Mouse (Mus musculus) thymus, postnatal 36 days (tissue): ENCODE data around the gene Pomp.

ENCODE experiments used
- DNase-seq, 2 experiments: peaks; one replicate each; pipeline ENCODE4 v3.0.0; 2022; ENCODE audit warnings: mixed read lengths in 2 of 2

The Pomp gene

DNA sequence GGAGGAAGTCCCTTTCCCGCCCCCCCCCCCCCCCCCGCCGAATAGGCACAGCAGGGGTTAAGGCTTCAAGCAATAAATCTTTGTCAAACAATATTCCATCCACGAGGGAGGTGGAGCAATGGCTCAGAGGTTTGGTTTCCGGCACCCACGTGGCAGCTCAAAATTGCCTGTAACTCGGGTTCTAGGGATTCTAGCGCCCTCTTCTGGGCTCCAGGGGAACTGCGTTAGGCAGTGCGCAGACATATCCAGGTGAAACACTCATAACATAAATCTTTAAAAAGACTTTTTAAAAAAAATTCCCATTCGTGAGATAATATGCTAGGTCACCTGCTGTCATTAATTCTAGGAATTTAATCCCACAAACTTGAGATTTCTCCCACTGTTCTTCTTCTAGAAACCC is 46.9 kb downstream of the Pomp start:
- DNase-seq, result no peak

DNA sequence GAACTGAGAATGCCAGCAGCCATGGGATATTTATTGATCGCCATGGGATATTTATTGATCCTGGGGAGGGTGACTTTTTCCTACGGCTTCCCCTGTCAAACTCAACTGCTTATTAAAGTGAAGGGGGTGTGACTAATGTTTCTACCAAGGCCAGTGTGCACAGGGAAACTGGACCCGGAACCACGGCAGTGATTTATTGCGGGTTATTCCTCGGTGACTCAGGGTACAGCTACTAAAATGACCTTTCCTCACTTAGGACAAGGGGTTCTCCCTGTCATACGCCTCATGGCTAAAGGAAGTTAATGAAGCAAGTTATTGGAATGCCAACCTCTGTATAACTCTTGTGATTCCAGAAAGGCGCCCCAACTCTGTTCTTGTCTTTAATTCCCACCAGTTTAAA is 47.6 kb downstream of the Pomp start:
- DNase-seq, result no peak

DNA sequence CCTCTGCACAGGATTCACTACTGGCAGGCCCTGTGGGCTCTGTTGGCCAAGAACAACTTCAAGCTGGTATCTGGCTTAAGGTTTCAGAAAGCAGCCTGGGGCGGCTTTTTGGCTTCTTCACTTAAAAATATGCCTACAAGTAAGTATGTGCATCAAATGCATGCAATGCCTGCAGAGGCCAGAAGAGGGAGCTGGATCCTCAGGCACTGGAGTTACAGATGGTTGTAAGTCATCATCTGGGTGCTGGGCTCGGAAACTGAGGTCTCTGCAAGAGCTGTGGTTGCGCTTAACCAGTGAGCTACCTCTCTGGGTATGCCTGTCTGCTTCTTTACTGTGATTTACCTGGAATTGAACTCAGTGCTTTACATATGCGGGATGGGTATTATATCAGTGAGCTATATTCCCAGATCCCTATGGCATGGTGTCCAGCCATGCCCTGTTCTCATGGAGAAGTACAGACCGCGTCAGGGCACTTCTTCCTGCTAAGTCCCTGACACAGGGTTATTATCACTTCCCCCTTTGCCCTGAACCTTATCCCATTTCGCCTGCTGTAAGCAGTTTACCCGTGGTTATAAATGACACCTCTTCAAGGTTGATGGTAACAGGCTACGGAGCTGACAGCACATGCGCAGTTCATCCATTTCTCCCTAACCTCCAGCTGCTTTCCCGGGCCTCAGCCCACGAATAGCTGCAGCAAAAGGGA is 50.7 kb downstream of the Pomp start:
- DNase-seq, result no peak

DNA sequence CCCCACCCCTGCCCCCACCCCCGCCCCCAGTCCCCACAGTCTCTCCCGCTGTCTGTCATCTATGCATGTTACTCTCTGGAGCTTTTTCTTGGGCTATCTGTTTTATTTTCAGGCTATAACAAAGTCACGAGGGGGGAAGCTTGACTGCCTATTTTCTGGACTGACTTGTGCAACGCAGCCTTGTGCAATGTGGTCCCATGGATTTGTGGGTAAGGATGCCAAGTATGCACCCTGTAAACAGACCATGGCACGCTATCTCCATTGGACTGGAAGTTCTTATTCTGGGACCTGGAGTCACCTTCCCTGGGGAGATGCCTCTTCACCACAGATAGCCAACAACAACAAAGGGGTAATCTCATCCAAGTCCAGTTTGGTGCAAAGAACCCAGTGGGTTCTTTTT is 51.5 kb downstream of the Pomp start:
- DNase-seq, result no peak

DNA sequence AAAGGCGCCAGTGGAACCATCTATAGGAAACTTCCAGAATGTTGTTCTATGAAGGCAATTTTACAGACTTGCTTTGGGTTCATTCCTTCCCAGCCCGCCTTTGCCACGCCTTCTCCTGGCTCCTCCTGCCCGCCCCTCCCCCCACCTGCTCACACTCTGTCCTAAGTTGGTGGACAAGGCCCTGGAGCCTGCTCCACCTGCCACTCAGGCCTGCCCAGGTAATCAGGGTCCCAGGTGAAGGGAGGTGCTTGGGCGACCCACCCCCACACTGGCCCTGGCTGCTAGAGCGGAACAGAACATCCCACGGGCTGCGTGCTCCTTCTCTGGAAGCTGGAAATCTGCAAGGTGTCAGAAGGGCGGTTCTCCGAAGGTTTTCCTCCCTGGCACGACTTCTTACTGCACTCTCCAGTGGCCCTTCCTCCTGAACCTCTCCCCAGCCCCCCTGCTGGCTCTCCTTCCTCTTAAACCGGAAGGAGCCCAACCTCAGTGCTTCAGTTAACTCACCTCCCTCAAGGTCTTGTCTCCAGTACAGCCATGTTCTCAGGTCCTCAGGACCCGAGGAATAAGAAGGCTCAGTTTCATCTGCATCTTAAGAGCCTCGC is 53.1 kb downstream of the Pomp start:
- DNase-seq, result no peak

DNA sequence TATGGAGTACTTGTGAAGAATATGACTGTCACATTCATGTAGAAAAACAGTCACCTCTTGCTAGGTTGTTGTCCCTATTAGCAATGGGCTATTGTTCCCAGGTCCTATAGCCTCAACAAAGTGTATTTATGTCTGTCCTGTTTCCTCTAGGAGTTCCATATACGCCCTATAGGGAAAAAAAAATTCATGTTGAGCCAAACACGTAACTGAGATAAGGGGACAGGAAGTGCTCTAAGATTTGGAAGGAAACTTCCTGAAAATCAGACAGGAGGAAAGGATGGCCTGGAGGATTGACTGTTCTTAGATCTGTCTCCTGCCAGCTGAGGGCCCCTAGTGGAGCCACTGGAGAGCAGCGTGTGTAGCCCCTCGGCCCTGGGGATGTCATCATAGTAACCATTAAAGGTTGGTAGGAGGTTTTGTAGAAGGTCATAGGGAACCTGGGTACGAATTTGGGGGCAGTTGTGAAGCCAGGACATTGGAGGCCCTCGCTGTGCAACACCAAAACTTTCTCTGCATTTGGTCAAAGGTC is 54.8 kb downstream of the Pomp start:
- no peak for DNase-seq

DNA sequence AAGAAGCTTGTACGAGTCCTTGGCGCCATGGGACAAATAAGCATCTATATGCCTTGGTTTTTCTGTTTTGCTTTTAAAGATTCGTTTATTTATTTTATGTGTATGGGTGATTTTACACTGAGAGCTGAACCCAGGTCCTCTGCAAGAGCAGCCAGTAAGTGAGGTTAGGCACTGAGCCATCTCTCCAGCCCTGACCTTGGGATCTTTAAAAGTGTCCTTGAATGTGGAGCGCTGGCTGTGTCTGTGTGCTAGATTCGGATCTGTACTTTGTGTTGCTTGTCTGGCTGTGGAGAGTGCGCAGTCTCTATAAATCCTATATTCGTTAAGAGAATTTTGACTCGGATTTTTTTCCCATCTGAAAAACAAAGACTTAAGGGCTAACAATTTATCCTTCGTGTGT is 55.9 kb downstream of the Pomp start:
- DNase-seq, result no peak

DNA sequence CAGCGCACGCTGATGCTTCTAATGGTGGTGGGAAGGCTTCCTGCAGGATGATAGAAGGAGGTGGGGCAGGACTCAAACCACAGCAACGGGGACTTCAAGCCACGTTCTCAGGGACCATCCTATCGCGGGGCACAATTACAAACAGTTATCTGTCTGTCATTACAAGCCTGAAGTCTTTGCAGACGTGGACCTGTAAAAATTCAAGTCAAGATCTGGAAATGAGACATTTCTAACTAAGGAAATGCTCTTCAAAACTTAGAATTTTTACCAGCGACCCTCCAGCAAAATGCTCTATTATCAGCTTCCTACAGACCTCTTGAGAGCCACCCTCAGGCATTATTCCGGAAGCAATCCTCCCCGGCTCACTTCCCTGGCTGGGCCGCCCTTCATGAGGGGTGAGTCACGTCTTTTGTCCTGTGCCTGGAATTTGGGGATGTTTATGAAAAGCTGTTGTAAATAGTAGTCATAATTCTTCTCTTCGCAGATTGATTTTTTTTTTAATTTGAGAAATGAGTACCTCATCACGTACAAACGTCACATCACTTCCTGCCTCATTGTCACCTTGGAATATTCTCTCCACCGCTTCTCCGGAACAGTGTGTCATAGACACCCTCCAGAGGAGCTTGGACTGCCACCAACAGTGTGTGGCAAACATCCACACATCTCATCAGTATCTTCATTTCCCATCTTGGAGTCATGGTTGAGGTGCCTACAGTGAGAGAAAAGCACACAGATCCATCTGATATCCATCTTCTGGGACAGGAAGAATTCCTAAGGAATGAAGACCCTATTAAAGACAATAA is 58.0 kb downstream of the Pomp start:
- no peak for DNase-seq

DNA sequence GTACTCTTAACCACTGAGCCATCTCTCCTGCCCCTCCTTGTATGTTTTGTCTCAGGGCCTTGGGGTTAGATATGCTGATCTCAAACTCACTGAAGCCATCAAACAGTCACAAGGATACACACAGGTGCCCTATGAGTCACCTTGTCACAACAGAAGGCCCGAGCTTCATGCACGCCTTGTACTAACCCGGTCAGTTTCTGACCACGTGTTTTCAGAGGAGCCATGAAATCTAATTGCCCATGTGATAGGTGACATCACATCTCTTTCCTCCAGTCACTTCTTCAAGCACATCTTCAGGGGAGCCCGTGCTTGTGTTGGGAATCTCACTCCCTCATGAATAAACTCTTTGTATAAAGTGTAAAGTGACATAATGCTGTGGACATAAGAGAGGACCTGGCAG is 64.4 kb downstream of the Pomp start:
- DNase-seq, result no peak
